Comparison of ENCODE assay signal across 18 mouse cellular contexts in the genomic region with DNA sequence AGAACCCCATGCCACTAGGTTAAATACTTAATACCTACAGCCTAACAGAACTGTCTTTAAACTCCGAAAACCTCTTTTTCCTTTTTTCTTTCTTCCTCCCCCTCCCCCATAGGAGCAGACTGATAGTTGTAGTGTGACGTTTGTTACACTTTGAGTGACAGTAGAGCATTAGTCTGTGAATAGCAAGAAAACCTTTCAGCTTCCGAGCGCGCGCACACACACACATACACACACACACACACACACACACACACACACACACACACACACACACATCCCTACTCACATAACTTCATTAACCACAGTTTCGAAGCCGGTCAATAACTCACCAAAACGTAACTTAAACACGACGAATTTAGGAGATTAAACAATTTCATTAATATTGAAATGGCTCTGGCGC. TPM values are rescaled to one million over a fixed set of nuclear protein-coding genes. Genes with fewer than 3 reads are reported as not detected.
DNase-seq lines count a peak whose midpoint lies in the region; ATAC-seq lines count a peak whose summit lies in the region.
"Had no signal": no experiment of that assay in that cellular context is flagged by ENCODE, and none has a peak within 500 bp of the region (broad histone marks: within the 10 kb centered on the region; RNA-seq: fewer than 3 reads in every experiment).

No protein-coding gene starts in this region.

- H3K27ac ChIP-seq in hindbrain, embryonic 14.5 days: 0 out of 2 replicates have a peak overlapping the region, but pooled peaks have one; percentile 39
- H3K27ac ChIP-seq in midbrain, embryonic 16.5 days (ENCODE audit: low read length): peak overlapping the region; percentile 56
- H3K27ac ChIP-seq: left cerebral cortex, adult 2 months; limb, embryonic 13.5 days; macrophage had no signal

- H3K9ac ChIP-seq in hindbrain, embryonic 14.5 days: no peak overlapping the region
- H3K9ac ChIP-seq in midbrain, embryonic 16.5 days (ENCODE audit: low read depth, low read length): no peak overlapping the region
- H3K9ac ChIP-seq: limb, embryonic 13.5 days had no signal

- intact Hi-C loops in heart, postnatal 25 days (cut with DNase I): no loop called here

- peak overlapping the region; percentile 36; the same call in 1 of the 2 replicates for H3K4me3 ChIP-seq in hindbrain, embryonic 14.5 days (replicated peaks; ENCODE audit: low read length)
- peak overlapping the region; percentile 19; the same call in 1 of the 2 replicates for H3K4me3 ChIP-seq in midbrain, embryonic 16.5 days (ENCODE audit: low read depth, low read length)
- H3K4me3 ChIP-seq: left cerebral cortex, adult 2 months had no signal

- H3K4me1 ChIP-seq in hindbrain, embryonic 14.5 days (replicated peaks; ENCODE audit: control insufficient read depth, insufficient read depth, low read length): peaks cover 2% of the 10 kb centered on the region; the same call in 1 of the 2 replicates
- H3K4me1 ChIP-seq in midbrain, embryonic 16.5 days (ENCODE audit: control insufficient read depth, insufficient read depth, low read length): peaks cover 7% of the 10 kb centered on the region

- peaks cover 99% of the 10 kb centered on the region for H3K27me3 ChIP-seq in hindbrain, embryonic 14.5 days (ENCODE audit: control insufficient read depth, insufficient read depth, low read length)
- peaks cover 21% of the 10 kb centered on the region for H3K27me3 ChIP-seq in midbrain, embryonic 16.5 days (ENCODE audit: control insufficient read depth, insufficient read depth, low read depth, low read length)

- WGBS in hindbrain, embryonic 14.5 days: under 1% methylated on average over 12 of the region's 12 CpGs
- WGBS in midbrain, embryonic 16.5 days: under 1% methylated on average over 12 of the region's 12 CpGs

- no peak for ATAC-seq in hindbrain, embryonic 14.5 days (ENCODE audit: low FRiP score)
- ATAC-seq in midbrain, embryonic 16.5 days: no peak
- ATAC-seq: inflammation-experienced regulatory T-cells, adult 6 months had no signal

- H3K9me3 ChIP-seq in hindbrain, embryonic 14.5 days (ENCODE audit: control insufficient read depth, low read length): no peaks in the 10 kb centered on the region
- no peaks in the 10 kb centered on the region for H3K9me3 ChIP-seq in midbrain, embryonic 16.5 days (replicated peaks; ENCODE audit: control insufficient read depth, low read length, poor library complexity, severe bottlenecking)
- H3K9me3 ChIP-seq: limb, embryonic 13.5 days had no signal

- peak overlapping the region; percentile 49 for H3K4me2 ChIP-seq in hindbrain, embryonic 14.5 days (replicated peaks)
- peak overlapping the region; percentile 34 for H3K4me2 ChIP-seq in midbrain, embryonic 16.5 days (ENCODE audit: low read length)
- H3K4me2 ChIP-seq: heart, embryonic 11.5 days; limb, embryonic 13.5 days had no signal

- peak; percentile 12 for DNase-seq in ZHBTc4 (ENCODE audit: low read depth, low spot score)
- DNase-seq in embryo, embryonic 10 days (ENCODE audit: low spot score): peak; percentile 39
- no peak for DNase-seq in hindbrain, embryonic 14.5 days (ENCODE audit: low spot score)
- DNase-seq in urinary bladder, postnatal 14 days (ENCODE audit: low spot score): no peak
- no peak for DNase-seq in heart, postnatal 25 days (ENCODE audit: low spot score)
- no peak for DNase-seq in layer of hippocampus, adult 18-20 months (ENCODE audit: low spot score in 2 of 2)
- DNase-seq: adrenal gland, adult 8-10 months; kidney, postnatal 36 days; lung, adult 18-20 months had no signal

- H3K36me3 ChIP-seq in hindbrain, embryonic 14.5 days (replicated peaks; ENCODE audit: control insufficient read depth, insufficient read depth): no peaks in the 10 kb centered on the region
- no peaks in the 10 kb centered on the region for H3K36me3 ChIP-seq in midbrain, embryonic 16.5 days (ENCODE audit: control insufficient read depth, insufficient read depth, low read length)
- H3K36me3 ChIP-seq: limb, embryonic 13.5 days had no signal

RNA-seq across cellular contexts. Expression of a gene that starts 1.5 kb away (rescaled TPM):
- 5.2 and 6.1 TPM in 2 replicates for polyA plus RNA-seq in hindbrain, embryonic 14.5 days (2014; fragmentation: Nextera tagmentation; extraction: Ambion mirVana)
- polyA plus RNA-seq in midbrain, embryonic 16.5 days (2015; fragmentation: Nextera tagmentation; extraction: Ambion mirVana): 12.0 and 15.4 TPM in 2 replicates
- not detected for total RNA-seq in heart, postnatal 25 days (2021)
- total RNA-seq in layer of hippocampus, adult 18-20 months (2021): not detected
- total RNA-seq: adrenal gland, adult 8-10 months; common myeloid progenitor, adult 5-6 weeks; gastrocnemius, adult 8-10 months; left cerebral cortex, adult 2 months; neutrophil, adult 5-6 weeks had no signal
- polyA plus RNA-seq: heart, embryonic 11.5 days; inflammation-experienced regulatory T-cells, adult 6 months; macrophage had no signal

Comparison
In these comparisons a context has a peak if more than half of its experiments do, and no peak if none do; other contexts are left out.
1. DNase-seq: peak in ZHBTc4 (single experiment) and embryo, embryonic 10 days (single experiment); none in hindbrain, embryonic 14.5 days (single experiment), urinary bladder, postnatal 14 days (single experiment), heart, postnatal 25 days (single experiment) and layer of hippocampus, adult 18-20 months (0 of 2).